Mouse (Mus musculus): ENCODE measurements around the gene Fam117a.

GRCm38 (mm10) chr11:95307526-95307925, 29.3 kb upstream of the Fam117a start:
- TF ChIP-seq MAFK (IDR thresholded peaks at IDR 0.05; ENCODE audit: insufficient read depth, low read depth, low read length) (no peak), HCFC1 (IDR thresholded peaks at IDR 0.05; ENCODE audit: borderline replicate concordance, insufficient read depth, low read length) (no peak), ZC3H11A (IDR thresholded peaks at IDR 0.05; ENCODE audit: borderline replicate concordance, low read depth, low read length) (no peak)

Data from ES-E14 (cell line).